Mouse (Mus musculus) left cerebral cortex, adult 11 months (tissue): ENCODE results near the gene Dcun1d3.
A peak's percentile ranks its signal among the peaks of the same experiment; 100 is the strongest.

Experiments used
- DNase-seq: peaks from one replicate; pipeline ENCODE4 v3.0.0; 2022; ENCODE audit warnings: low spot score

The Dcun1d3 gene

DNA sequence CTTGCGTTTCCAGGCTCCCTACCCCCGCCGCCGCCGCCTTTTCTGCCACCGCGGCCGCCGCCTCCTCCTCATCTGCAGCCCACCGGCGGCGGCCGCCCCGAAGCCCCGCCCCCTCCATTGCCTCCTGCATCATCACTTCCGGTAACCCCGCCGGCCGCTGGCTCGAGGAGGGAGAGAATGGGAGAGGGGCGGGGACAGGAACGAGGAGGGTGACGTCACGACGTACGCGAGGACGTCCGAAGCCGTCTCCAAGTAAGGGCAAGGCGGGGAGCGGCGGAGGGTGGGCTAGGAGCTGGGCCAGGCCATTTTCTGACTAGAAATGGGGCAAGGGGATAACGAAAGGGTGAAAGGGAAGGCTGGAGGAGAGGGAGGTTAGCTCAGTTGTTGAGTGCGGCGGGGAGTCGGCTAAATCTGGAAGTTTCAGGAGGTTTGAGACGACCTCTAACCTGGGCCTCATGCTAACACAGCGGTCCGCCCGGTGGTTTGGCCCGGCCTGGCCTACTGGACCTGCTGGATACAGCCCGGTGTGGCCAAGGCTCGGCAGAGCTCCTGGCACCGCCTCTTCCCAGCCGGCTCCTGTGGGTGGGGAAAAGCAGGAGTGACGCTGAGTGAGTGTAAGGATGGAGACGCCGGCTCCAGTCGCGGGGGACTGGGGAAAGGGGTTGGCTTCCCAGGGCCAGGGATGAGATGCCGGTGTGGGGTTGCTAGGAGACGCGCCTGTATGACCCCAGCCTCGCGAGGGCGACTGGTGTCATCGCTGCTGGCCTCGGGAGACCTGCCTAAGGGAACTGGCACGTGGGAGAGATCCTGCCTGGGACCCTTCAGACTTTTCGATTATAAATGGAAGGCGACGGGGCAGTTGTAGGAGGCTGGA is at the start of gene Dcun1d3, which contains the start of gene Lyrm1:
Gene Dcun1d3, minus strand, starts transcription at position 660 of the 874 bp plus-strand sequence.
Gene Lyrm1, plus strand, starts transcription at position 223 of the 874 bp plus-strand sequence.
- peak; percentile 96 for DNase-seq

DNA sequence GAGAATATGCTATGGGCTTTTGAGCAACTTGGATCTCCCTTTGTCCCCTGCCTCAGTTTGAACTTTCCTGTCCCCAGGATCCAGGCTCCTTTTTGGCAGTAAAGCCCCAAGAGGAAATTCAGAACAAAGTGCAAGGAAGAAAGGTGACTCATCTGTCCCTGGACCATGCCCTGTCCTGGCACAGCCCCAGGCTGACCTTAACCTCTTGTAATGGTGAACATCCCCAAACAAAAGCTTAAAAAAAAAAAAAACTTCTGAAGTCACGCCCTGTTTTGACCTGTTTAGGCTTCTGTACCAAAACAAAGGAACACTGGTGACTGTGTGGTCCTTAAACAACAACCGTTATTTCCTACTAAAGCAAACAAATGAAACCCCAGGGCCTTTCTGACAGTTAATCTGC is 45.5 kb upstream of the Dcun1d3 start:
- DNase-seq = no peak

DNA sequence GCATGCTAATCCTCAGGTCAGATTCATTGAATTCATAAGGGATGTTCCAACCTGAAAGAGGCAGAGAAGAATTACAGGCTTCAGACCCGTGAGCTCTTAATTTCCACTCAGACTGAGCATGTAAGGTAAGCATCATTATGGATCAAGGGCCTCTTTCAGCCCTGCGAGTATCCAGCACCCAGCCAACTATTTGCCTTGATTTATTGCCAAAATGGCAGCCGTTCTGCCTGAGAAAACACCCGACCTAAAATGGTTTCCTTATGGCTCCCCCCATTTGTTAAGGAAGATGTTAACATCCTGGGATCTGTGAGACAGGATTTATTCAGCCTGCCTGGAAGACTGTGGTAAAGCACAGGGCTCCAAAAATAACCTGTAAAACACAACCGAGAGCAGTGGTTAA is 40.9 kb upstream of the Dcun1d3 start:
- DNase-seq = no peak

GRCm38 (mm10) chr7:119936321-119936720 is 40.2 kb upstream of the Dcun1d3 start:
- no peak for DNase-seq

DNA sequence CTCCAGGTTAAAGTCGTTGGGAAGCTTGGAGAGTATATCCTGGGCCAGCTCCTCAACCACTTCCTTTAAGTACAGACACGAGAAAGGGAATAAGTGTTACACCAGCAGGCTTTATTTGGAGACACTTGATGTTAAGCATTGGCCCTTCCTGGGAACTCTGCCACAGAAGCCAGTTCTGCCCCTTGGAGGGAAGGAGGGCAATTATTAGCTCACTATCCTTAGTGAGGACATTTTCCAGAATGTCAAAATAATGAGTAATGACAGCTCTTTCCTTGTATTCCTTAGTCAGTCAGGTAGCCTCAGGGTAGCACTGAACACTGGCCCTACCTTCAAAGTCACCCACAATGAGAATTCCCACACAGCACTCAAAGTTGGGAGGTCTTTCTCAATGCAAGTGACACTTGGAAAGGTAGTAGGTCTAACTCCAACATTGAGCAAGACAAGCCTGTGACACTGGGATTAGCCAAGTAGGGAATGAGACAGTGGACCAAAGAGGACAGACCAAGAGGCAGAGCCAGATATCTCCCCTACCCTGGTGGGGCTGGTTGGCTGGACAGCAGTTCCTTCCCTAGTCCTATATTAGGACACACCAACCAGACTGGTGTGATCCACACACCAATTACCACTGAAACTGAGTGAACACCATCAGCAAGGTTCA is 32.8 kb upstream of the Dcun1d3 start:
- DNase-seq = no peak

DNA sequence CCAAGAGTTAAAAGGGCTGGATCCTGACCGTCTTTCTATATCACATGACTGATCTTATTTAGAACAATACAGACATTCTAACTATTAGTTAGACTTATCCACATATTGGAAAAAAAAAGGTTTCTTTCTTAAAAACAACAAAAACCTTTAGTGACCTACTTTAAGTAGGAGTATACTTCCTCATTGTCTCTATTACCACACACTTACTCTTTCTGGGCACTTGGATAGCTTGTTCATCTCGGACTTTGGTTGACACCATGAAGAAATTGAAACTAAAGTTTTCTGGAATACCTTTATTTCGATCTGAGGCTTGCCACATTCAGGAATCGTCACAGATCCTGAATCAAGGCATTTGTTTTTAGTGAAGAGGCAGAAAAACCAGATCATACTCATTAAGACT is 25.0 kb upstream of the Dcun1d3 start:
- no peak for DNase-seq

- DNase-seq = no peak
These were observed 24.4 kb upstream of the Dcun1d3 start for GRCm38 (mm10) chr7:119920457-119920856.

DNA sequence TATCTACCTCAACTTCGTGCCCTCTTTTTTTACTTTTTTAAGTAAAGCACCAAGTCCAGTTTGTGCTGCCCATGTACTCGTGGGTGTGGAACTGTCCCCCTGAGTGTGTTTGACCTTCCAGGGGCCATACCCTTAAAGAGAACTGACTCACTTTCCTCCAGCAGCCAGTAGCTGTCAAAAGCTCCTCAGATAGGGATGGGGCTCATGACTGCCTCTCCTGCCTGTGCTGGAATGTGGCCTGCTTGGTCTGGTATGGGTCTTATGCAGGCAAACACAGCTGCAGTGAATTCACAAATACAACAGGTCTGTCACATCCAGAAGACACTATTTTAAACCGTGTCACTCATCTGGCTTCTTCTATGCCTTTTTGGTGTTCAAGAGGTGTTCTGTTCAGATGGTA is 15.6 kb upstream of the Dcun1d3 start:
- no peak for DNase-seq

- DNase-seq = no peak
These were observed 10.6 kb upstream of the Dcun1d3 start for GRCm38 (mm10) chr7:119906523-119907215.

DNA sequence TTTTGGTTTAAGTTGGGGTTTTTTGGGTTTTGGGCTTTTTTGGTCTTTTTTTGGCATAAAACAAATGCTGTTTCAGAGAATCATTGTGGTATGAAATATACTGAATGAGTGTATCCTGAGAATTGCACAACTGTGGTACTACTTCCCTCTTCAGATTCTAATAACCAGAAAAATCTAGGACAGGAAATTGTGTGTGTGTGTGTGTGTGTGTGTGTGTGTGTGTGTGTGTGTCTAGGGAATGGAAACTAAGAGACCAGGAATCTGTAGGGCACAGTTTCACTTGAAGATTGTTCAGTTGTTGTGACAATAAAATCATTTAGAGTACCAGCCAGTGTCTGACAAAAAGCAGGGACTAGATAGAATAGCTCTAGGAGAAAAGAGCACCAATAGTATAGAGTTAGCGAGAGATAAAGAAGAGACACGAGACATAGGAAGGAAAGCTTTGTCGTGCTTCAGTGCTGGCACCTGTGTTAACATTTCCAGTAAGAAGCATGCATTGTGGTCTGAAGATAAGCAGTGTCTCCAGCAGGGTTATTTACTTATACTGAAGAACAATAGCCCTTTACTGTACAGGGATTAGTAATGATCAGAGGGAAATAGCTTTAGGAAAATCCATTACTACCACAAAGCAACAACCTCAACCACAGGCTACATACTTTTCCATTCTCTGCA is 3.4 kb upstream of the Dcun1d3 start:
- DNase-seq = no peak

DNA sequence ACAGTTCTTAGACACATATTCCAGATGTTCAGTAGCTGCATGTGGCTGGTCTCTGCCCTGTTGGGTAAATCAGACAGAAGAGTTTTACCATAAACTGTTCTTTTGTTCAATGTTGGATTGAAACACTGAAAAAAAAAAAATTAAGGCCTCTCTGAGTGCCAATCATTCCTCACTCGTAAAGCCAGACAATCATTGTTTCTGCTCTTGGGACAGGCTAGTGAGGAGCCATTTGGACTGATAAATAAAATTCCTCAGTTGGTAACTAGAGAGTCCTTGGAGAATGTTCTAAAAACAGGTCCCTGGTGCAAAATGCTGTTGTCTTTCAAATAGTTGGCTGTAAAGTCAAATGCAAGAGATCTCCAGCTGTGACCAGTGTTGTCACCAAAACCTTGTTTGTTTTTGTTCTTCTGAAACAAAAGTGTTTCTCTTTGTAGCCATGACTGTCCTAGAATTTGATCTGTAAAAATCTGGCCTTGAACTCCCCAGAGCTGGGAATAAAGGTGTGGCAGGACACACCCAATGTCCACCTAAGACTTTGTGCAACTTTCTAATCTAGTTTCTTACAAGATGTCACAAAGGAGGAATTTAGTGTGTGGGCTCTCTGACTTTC is 2.3 kb upstream of the Dcun1d3 start:
- no peak for DNase-seq

DNA sequence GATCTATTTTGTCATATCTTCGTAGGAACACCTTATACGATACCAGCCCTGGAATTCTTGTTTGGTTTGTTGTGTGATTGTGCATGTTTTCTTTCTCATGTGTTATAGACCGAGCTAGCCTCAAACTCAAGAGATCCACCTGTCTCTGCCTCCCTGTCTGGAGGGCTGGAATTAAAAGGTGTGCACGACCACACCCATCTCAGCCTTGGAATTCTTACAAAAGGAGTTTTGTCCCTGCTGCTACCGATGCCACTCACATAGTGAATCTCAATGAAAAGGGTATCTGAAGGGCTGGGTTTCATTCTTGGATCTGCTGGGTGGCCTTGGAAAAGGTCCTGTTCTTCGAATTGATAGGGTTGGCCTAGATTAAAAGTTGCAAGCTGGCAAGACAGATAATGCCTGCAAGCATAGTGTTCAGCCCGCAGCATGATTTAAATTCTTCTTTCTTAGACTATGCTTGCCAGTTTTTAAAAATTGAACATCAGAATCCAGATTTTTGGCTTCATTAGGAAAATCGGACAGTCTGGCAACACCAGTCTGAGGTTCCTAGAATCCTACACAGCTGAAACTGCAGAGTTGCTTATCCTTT is 1.5 kb upstream of the Dcun1d3 start:
- DNase-seq = no peak

- DNase-seq = peak; percentile 13
These were observed 1.1 kb downstream of the Dcun1d3 start for GRCm38 (mm10) chr7:119894818-119895544.

- no peak for DNase-seq
These were observed 3.4 kb downstream of the Dcun1d3 start for GRCm38 (mm10) chr7:119892742-119893141.

GRCm38 (mm10) chr7:119892198-119892597 is 3.9 kb downstream of the Dcun1d3 start:
- no peak for DNase-seq

GRCm38 (mm10) chr7:119887887-119888286 is 8.2 kb downstream of the Dcun1d3 start:
- no peak for DNase-seq

DNA sequence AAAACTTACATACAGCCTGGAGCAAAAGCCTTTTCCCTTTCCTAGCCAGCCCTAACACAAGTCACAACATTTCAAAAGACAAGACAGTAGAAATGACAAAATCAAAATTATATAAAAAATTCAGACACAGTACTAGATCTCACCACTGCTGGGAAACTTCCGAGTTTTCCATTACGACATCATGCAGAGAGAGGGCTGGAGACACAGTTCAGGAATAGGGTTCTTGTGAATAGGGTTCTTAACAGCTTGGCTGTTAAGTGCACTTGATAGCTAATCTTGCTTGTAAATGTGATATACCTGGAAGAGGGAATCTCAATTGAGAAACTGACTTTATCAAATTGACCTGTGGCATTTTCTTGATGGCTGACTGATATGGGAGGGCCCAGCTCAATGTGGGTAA is 14.9 kb downstream of the Dcun1d3 start:
- no peak for DNase-seq

GRCm38 (mm10) chr7:119880345-119880744 is 15.8 kb downstream of the Dcun1d3 start:
- no peak for DNase-seq

DNA sequence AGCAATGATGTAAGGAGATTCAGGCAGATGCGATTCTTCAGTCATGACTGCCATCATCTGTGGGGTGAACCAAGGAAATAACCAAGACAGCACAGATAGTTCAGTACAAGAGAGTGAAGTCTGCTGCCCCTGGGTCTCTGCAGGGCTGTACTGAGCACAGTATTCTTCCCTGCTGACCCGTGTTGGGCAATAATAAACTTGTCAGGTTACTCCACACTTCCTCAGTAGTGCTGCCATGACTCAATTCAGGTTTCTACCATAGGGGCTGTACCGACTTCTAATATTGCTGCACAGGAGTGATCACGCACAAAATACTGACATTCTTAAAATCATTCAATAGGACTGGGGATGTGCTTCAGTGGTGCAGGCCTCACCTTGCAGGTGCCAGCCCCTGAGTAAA is 16.9 kb downstream of the Dcun1d3 start:
- DNase-seq = no peak

GRCm38 (mm10) chr7:119875776-119876440 is 20.2 kb downstream of the Dcun1d3 start:
- DNase-seq = peak; percentile 65
